Mouse (Mus musculus) limb, embryonic 14.5 days (tissue): Measurements from ENCODE around the gene Ulk4. TPM values are rescaled to one million over a fixed set of nuclear protein-coding genes. Genes with fewer than 3 reads are reported as not detected.

ENCODE experiments used
- ATAC-seq: fragments of 200-750 bp; cut with Nextera tagmentation; 2 replicates; pipeline ENCODE4 v1.8.0; 2017; ENCODE audit warnings: low read depth, moderate number of reproducible peaks, moderate TSS enrichment; ENCODE audit not compliant: low FRiP score
- DNase-seq: peaks from one replicate; pipeline ENCODE4 v3.0.0-alpha.2; 2015; ENCODE audit warnings: low spot score
- H3K27ac ChIP-seq: fragments of 300-500 bp; sonication (generic); replicated peaks from 2 replicates; pipeline ENCODE4 v1.5.1; 2014; ENCODE audit warnings: low read depth, mild to moderate bottlenecking, low read length, moderate library complexity, mixed read lengths
- H3K27me3 ChIP-seq: fragments of 300-500 bp; sonication (generic); 2 replicates; pipeline ENCODE4 v1.6.1; 2014; ENCODE audit warnings: low read length, mixed read lengths; ENCODE audit not compliant: control insufficient read depth, insufficient read depth
- H3K36me3 ChIP-seq: fragments of 300-500 bp; sonication (generic); 2 replicates; pipeline ENCODE4 v1.6.1; 2014; ENCODE audit warnings: mild to moderate bottlenecking, low read length, moderate library complexity, mixed read lengths; ENCODE audit not compliant: control insufficient read depth, insufficient read depth
- H3K4me1 ChIP-seq: fragments of 300-500 bp; sonication (generic); 2 replicates; pipeline ENCODE4 v1.6.1; 2014; ENCODE audit warnings: antibody characterized with exemption, low read length, mixed read lengths; ENCODE audit not compliant: control insufficient read depth, insufficient read depth
- H3K4me2 ChIP-seq: fragments of 300-500 bp; sonication (generic); replicated peaks from 2 replicates; pipeline ENCODE4 v1.6.1; 2014; ENCODE audit warnings: low read depth, mild to moderate bottlenecking, low read length, moderate library complexity; ENCODE audit not compliant: severe bottlenecking
- H3K4me3 ChIP-seq: fragments of 300-500 bp; sonication (generic); replicated peaks from 2 replicates; pipeline ENCODE4 v1.5.1; 2014; ENCODE audit warnings: low read length
- H3K9ac ChIP-seq: fragments of 300-500 bp; sonication (generic); 2 replicates; pipeline ENCODE4 v1.6.1; 2014; ENCODE audit warnings: mild to moderate bottlenecking, low read depth, low read length, moderate library complexity; ENCODE audit not compliant: severe bottlenecking
- H3K9me3 ChIP-seq: fragments of 300-500 bp; sonication (generic); 2 replicates; pipeline ENCODE4 v1.6.1; 2016; ENCODE audit warnings: low read length; ENCODE audit not compliant: control insufficient read depth
- POLR2A ChIP-seq: fragments of 200-500 bp; IDR thresholded peaks from 2 replicates; pipeline ENCODE4 v1.8.0; 2012; ENCODE audit warnings: inconsistent platforms, mild to moderate bottlenecking, moderate library complexity, borderline replicate concordance; ENCODE audit not compliant: insufficient read depth, insufficient read length; ENCODE audit errors: extremely low read depth
- WGBS: fragments of 180-500 bp; shearing (Covaris S2); extraction: QIAGEN DNeasy Blood & Tissue Kit; methylation state at CpG from one replicate; pipeline ENCODE4 v1.1.7; 2014; 5-methylcytosine and 5-hydroxymethylcytosine counted together
- polyA plus RNA-seq, 2 experiments: library from polyadenylated mRNA; depleted of rRNA in 1 of 2; stranded (reverse) in 1 of 2; unstranded in 1 of 2; fragments of >200 nt; fragmentation: Nextera tagmentation in 1 of 2; extraction: Ambion mirVana in 1 of 2; gene quantifications; 2 replicates each; pipeline versions ENCODE4 v1.2.1 to v1.2.3; 2012 to 2014

Ulk4 gene
- polyA plus RNA-seq, 2 experiments = 6.4 to 123 TPM

GRCm38 (mm10) chr9:121064606-121065355 lies 212.2 kb downstream of the Ulk4 start:
- Histone ChIP-seq H3K27ac (no peak overlapping the region), H3K9me3 (no peaks in the 10 kb centered on the region), H3K9ac (no peak overlapping the region), H3K4me3 (no peak overlapping the region), H3K4me1 (peaks cover 19% of the 10 kb centered on the region), H3K27me3 (no peaks in the 10 kb centered on the region), H3K4me2 (no peak overlapping the region), H3K36me3 (no peaks in the 10 kb centered on the region)
- no peak for TF ChIP-seq POLR2A
- 74% methylated on average over 14 of the region's 14 CpGs for WGBS
- no peak for DNase-seq
- ATAC-seq = no peak

- no peak for TF ChIP-seq POLR2A
- WGBS = 52% methylated on average over 3 of the region's 3 CpGs
These were observed 214.3 kb downstream of the Ulk4 start for GRCm38 (mm10) chr9:121062671-121063070.

GRCm38 (mm10) chr9:121061820-121062623 lies 215.0 kb downstream of the Ulk4 start:
- Histone ChIP-seq H3K9ac (no peak overlapping the region), H3K4me1 (peaks cover 19% of the 10 kb centered on the region), H3K9me3 (no peaks in the 10 kb centered on the region), H3K27ac (no peak overlapping the region), H3K4me2 (no peak overlapping the region), H3K4me3 (no peak overlapping the region), H3K36me3 (no peaks in the 10 kb centered on the region), H3K27me3 (no peaks in the 10 kb centered on the region)
- TF ChIP-seq POLR2A = no peak
- WGBS = 48% methylated on average over 12 of the region's 12 CpGs
- DNase-seq (no peak), ATAC-seq (no peak)

More at GRCm38 (mm10) chr9:121062671-121063070, 214.3 kb downstream of the Ulk4 start:
- H3K4me2 ChIP-seq = no peak overlapping the region
- ATAC-seq (no peak), DNase-seq (no peak)
- H3K27ac ChIP-seq = no peak overlapping the region
- no peak overlapping the region for H3K4me3 ChIP-seq
- H3K9ac ChIP-seq = no peak overlapping the region
- no peaks in the 10 kb centered on the region for H3K9me3 ChIP-seq
- H3K36me3 ChIP-seq = no peaks in the 10 kb centered on the region
- H3K27me3 ChIP-seq = no peaks in the 10 kb centered on the region
- peaks cover 19% of the 10 kb centered on the region for H3K4me1 ChIP-seq

- 74% methylated on average over 8 of the region's 8 CpGs for WGBS
- Histone ChIP-seq H3K4me1 (peaks cover 15% of the 10 kb centered on the region), H3K4me3 (no peak overlapping the region), H3K36me3 (no peaks in the 10 kb centered on the region), H3K9me3 (no peaks in the 10 kb centered on the region), H3K27ac (no peak overlapping the region), H3K4me2 (no peak overlapping the region), H3K27me3 (no peaks in the 10 kb centered on the region), H3K9ac (no peak overlapping the region)
- DNase-seq (no peak), ATAC-seq (no peak)
- no peak for TF ChIP-seq POLR2A
These were observed 216.7 kb downstream of the Ulk4 start for GRCm38 (mm10) chr9:121060331-121060730.

GRCm38 (mm10) chr9:121059286-121059685 lies 217.7 kb downstream of the Ulk4 start:
- Histone ChIP-seq H3K4me2 (no peak overlapping the region), H3K4me3 (no peak overlapping the region), H3K27ac (no peak overlapping the region), H3K9ac (no peak overlapping the region), H3K4me1 (peaks cover 15% of the 10 kb centered on the region), H3K27me3 (no peaks in the 10 kb centered on the region), H3K9me3 (no peaks in the 10 kb centered on the region), H3K36me3 (no peaks in the 10 kb centered on the region)
- no peak for TF ChIP-seq POLR2A
- no peak for DNase-seq
- WGBS = 92% methylated on average over 3 of the region's 3 CpGs
- ATAC-seq = no peak
